Mouse (Mus musculus): ENCODE data around the gene Tmco1.
A peak's percentile ranks its signal among the peaks of the same experiment; 100 is the strongest.
"Not testable (repeated sequence)": the region's sequence is repeated elsewhere in the genome, so short reads cannot be mapped to it uniquely, and the experiment has no call there.

Gene Tmco1

DNA sequence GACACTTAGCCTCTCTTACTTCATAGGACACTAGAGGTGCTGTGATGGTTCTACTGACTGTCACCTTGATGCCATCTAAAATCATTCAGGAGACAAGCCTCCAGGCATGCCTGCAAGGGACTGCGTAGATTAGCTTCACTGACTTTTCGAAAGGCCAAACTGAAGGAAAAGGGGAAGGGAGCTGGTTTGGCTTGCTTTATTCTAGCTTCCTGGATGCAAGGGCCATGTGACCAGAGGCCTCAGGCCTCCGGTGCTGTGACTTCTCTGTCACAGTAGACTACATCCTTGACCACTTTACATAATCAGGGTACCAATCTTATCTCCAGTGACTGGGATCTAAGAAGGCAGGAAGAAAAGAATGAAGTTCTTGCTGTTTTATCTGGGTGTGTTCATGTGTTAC lies 28.2 kb downstream of the Tmco1 start:
- DNase-seq (ENCODE audit: low read depth, low spot score): no peak

DNA sequence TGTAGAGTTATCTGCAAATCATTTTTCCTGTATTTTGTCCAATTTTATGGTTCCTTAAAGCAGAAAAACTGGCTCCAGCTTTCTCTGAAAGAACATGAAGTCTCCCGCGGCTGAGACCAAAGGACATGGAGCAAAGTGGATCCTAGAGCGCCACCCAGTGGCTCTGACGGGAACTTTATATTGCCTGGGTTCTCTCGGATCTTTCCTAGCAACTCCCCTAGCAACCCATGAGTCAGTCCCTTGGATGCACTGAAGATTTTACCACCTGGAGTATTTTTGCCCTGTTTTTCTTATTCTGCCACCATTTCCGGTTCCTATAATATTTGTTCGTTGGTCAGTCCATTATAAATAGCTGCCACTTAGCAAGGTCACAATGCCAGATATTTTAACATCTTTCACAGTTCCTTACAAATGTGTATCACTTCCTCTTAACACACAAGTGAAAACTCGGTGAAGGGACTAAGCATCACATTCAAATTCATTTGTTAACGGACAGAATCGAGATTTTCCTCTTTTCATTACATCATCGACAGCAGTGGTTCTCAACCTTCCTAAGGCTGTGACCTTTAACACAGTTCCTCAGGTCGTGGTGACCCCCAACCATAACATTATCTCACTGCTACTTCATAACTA lies 29.4 kb downstream of the Tmco1 start:
- DNase-seq (ENCODE audit: low read depth, low spot score): peak; percentile 91

DNA sequence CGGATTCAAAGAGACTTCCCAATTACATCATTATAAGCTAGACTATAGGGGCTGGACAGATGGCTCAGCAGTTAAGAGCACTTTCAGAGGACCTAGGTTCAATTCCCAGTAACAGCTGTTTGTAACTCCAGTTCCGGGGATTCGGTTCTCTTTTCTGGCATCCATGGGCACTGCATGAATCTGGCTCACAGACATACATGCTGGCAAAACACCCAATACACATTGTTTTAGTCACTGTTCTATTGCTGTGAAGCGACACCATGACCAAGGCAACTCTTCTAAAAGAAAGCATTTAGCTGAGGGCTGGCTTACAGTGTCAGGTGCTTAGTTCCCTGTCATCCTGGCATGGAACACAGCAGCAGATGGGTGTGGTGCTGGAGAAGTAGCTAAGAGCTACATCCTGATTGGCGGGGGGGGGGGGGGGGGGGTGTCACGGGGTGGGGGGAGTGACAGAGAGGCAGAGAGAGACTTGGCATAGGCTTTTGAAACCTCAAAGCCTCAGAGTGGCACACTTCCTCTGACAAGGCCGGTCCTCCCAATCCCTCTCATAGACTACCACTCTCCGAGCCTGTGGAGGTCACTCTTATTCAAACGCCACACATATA lies 31.1 kb downstream of the Tmco1 start:
- DNase-seq (ENCODE audit: low read depth, low spot score): no peak

GRCm38 (mm10) chr1:167340111-167340787 lies 32.1 kb downstream of the Tmco1 start:
- DNase-seq (ENCODE audit: low read depth, low spot score): no peak

- DNase-seq (ENCODE audit: low read depth, low spot score): no peak
Observed at GRCm38 (mm10) chr1:167340910-167341528, 32.8 kb downstream of the Tmco1 start.

- DNase-seq (ENCODE audit: low read depth, low spot score): no peak
Observed at GRCm38 (mm10) chr1:167342831-167343230, 34.7 kb downstream of the Tmco1 start.

GRCm38 (mm10) chr1:167345994-167346520 lies 37.9 kb downstream of the Tmco1 start:
- DNase-seq (ENCODE audit: low read depth, low spot score): not testable (repeated sequence)

DNA sequence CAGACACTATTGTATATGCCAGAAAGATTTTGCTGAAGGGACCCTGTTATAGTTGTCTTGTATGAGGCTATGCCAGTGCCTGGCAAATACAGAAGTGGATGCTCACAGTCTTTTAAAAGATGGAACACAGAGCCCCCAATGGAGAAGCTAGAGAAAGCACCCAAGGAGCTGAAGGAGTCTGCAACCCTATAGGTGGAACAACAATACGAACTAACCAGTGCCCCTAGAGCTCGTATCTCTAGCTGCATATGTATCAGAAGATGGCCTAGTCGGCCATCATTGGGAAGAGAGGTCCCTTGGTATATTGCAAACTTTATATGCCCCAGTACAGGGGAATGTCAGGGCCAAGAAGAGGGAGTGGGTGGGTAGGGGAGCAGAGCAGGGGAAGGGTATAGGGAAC lies 41.0 kb downstream of the Tmco1 start:
- not testable (repeated sequence) for DNase-seq (ENCODE audit: low read depth, low spot score)

DNA sequence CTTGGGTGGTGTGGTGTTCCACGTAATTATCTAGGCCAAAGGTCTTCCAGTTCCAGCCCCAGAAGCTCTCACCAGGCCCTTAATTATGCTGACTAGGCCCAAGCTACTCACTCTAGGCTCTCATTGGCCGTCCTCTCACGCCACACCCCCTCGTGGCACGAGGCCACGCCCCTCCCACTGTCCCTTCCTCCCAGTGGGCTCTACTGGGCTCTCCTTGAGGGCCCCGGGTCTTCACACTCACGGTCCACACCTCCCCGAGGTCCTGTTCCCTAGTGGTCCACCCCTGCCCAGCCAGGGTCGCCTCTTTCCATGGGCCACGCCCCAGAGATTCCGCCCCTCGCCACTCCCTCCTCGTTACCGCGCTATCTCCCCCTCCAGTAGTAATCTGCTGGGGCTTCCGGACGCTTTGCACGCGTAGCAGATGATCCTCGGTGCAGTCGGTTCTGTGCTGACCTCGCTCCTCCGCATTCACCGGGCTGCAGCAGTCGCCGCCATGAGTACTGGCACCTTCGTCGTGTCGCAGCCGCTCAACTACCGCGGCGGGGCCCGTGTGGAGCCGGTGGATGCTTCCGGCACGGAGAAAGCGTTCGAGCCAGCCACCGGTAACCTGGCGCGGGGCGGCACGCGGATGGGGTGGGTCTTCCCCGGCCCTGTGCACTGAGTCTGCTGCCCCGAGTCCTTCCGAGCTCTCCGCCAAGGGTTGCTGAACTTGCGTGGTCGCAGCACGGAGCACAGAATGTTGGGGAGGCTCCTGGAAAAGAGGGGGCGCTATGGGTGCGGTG lies 41.8 kb downstream of the Tmco1 start, which contains the start of gene Aldh9a1:
Gene Aldh9a1 (plus strand): TSS at position 177 of the 782 bp plus-strand sequence.
- peak; percentile 88 for DNase-seq (ENCODE audit: low read depth, low spot score)

- peak; percentile 43 for DNase-seq (ENCODE audit: low read depth, low spot score)
Observed at GRCm38 (mm10) chr1:167350597-167351415, 42.6 kb downstream of the Tmco1 start.

GRCm38 (mm10) chr1:167352403-167352802 lies 44.2 kb downstream of the Tmco1 start:
- DNase-seq (ENCODE audit: low read depth, low spot score): no peak

- DNase-seq (ENCODE audit: low read depth, low spot score): no peak
Observed at GRCm38 (mm10) chr1:167357387-167357786, 49.2 kb downstream of the Tmco1 start.

- no peak for DNase-seq (ENCODE audit: low read depth, low spot score)
Observed at GRCm38 (mm10) chr1:167358731-167359130, 50.6 kb downstream of the Tmco1 start.

- DNase-seq (ENCODE audit: low read depth, low spot score): no peak
Observed at GRCm38 (mm10) chr1:167360268-167360667, 52.1 kb downstream of the Tmco1 start.

DNA sequence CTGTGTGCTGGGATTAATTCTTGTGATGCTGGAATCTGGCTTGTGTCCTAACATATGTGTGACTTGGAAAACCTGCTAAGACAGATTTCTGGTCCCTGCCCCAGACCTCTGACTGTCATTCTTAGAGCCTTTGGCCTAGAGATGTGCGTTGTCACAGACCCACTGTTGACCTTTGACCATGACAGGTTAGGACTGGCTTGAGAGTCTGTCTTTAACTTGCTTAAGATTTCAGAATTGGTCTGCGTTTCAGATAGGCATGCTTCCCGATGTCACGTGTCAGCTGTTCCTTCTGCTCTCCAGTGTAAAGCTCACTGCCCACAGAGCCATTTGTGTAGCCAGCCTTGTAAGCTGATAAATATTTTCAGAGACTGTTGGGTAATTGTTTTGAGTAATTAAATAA lies 54.6 kb downstream of the Tmco1 start:
- DNase-seq (ENCODE audit: low read depth, low spot score): no peak

DNA sequence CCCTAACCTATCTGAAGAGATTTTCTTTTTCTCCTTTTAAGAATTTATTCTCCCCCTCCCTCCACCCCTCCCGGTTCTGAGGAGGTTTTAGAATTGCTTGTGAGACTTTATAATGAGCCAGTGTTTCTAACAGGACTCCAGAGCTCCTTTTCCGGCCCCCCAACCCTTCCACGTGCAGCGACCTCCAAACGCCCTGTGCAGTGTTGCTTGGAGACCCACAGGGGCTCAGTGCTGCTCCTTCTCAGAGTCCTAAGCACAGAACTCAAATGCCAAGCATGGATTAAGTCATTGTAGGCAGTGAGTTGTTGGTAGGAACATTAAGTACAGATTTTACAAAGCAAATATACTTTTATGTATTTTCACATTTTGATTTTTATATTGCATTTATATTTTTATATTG lies 55.1 kb downstream of the Tmco1 start:
- no peak for DNase-seq (ENCODE audit: low read depth, low spot score)

GRCm38 (mm10) chr1:167365808-167366207 lies 57.6 kb downstream of the Tmco1 start:
- DNase-seq (ENCODE audit: low read depth, low spot score): no peak

DNA sequence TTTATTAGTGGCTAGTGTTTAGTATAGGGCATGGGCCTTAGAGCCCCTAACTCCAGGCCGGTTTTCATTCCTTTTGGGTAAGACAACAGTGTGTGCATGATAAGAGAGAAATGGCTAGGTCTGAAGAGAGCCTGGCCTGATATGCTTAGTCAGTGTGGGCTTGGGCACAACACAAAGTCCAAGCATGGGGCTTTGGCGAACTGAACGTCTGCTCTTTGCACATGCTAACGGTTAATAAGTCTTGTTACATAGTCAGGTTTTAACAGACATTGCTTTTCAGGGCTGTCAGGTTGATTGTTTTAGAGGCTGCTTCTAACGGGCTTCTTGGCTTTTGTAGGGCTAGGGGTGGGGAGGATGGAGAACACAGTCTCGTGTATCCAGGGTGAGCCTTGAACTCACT lies 58.4 kb downstream of the Tmco1 start:
- DNase-seq (ENCODE audit: low read depth, low spot score): no peak

- no peak for DNase-seq (ENCODE audit: low read depth, low spot score)
Observed at GRCm38 (mm10) chr1:167368018-167368417, 59.8 kb downstream of the Tmco1 start.

DNA sequence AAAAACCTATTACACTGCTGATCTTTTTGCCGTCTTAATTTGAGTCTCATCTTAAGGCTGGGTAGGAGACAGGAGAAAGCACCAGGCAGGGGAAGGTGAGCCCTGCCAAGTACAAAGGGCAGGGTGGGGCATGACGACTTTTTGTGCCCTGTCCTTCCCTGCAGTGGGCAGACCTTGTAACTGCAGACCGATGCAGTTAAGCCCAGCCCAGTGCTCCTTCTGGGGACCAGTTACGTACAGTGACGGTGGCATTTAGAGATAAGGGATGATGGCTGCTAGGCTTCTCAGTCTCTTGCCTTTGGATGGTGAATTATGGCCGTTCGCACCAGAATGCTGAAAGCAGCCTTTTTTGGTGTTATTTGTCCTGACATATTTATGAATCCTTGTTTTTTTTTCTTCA lies 60.3 kb downstream of the Tmco1 start:
- DNase-seq (ENCODE audit: low read depth, low spot score): no peak

DNA sequence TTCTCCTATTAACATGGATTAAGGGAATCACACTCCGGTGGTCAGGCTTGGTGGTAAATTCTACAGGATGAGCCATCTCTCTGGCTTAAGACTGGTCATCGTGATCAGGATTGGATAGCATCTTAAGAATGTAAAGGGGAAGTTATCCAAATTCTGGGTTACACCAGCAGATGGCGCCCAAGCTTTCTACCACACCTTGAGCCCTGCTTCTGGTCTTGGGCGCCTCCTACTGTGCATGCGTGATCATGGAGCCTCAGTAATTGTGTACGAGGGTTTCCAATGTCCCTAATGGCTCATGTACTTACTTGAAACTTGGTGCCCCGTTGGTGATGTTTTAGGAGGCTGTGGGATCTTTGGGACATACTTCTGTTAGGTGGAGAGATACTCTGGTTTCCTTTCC lies 61.7 kb downstream of the Tmco1 start:
- peak; percentile 90 for DNase-seq (ENCODE audit: low read depth, low spot score)

Data from forelimb bud, embryonic 11.5 days (tissue).